10 mouse cellular contexts compared by ENCODE assay signal in genomic region chr1:167340910-167341528, GRCm38 (mm10). TPM values are rescaled to one million over a fixed set of nuclear protein-coding genes. Genes with fewer than 3 reads are reported as not detected.
DNase-seq lines count a peak whose midpoint lies in the region; ATAC-seq lines count a peak whose summit lies in the region.
"Had no signal": no experiment of that assay in that cellular context is flagged by ENCODE, and none has a peak within 500 bp of the region (broad histone marks: within the 10 kb centered on the region; RNA-seq: fewer than 3 reads in every experiment).

No protein-coding gene starts in this region.

- DNase-seq in hindbrain, embryonic 10.5 days (ENCODE audit: low spot score), result peak; percentile 15
- no peak for DNase-seq in hindbrain, embryonic 14.5 days (ENCODE audit: low spot score)
- peak; percentile 45 for DNase-seq in 416B (ENCODE audit: low read depth)
- DNase-seq in embryonic facial prominence, embryonic 14.5 days (ENCODE audit: low spot score), result no peak
- DNase-seq in B cell, adult 2 months, result no peak
- DNase-seq in c-Kit-positive CD71-positive TER-119-positive erythroid progenitor cells, embryonic 14.5 days (ENCODE audit: low spot score), result no peak
- DNase-seq: adrenal gland, postnatal 14 days; kidney, adult 18-20 months; right cerebral cortex, adult 18-20 months had no signal

- no peak overlapping the region for H3K4me2 ChIP-seq in hindbrain, embryonic 14.5 days (replicated peaks)
- peak overlapping the region; percentile 81 for H3K4me2 ChIP-seq in embryonic facial prominence, embryonic 14.5 days (ENCODE audit: low read depth, low read length)
- peak overlapping the region; percentile 94 for H3K4me2 ChIP-seq in liver, embryonic 16.5 days (ENCODE audit: low read depth, low read length)

- no peak overlapping the region for H3K9ac ChIP-seq in hindbrain, embryonic 14.5 days
- H3K9ac ChIP-seq in embryonic facial prominence, embryonic 14.5 days (ENCODE audit: low read depth, low read length), result no peak overlapping the region
- H3K9ac ChIP-seq in liver, embryonic 16.5 days (ENCODE audit: low read depth, low read length), result peak overlapping the region; percentile 58; the same call in 1 of the 2 replicates

- H3K27ac ChIP-seq in hindbrain, embryonic 10.5 days, result no peak overlapping the region
- H3K27ac ChIP-seq in hindbrain, embryonic 14.5 days, result no peak overlapping the region
- no peak overlapping the region for H3K27ac ChIP-seq in embryonic facial prominence, embryonic 14.5 days (replicated peaks; ENCODE audit: low read depth, low read length)
- no peak overlapping the region; the same call in 1 of the 2 replicates for H3K27ac ChIP-seq in liver, embryonic 16.5 days (ENCODE audit: low read length)

- WGBS in hindbrain, embryonic 10.5 days, result 90% methylated on average over 3 of the region's 3 CpGs
- WGBS in hindbrain, embryonic 14.5 days, result 95% methylated on average over 3 of the region's 3 CpGs
- 94% methylated on average over 2 of the region's 3 CpGs for WGBS in embryonic facial prominence, embryonic 14.5 days
- WGBS in liver, embryonic 16.5 days (ENCODE audit: insufficient replicate concordance), result 79% methylated on average over 3 of the region's 3 CpGs

- H3K4me1 ChIP-seq in hindbrain, embryonic 10.5 days (replicated peaks), result peaks cover 9% of the 10 kb centered on the region
- 0 out of 2 replicates have a peak, but pooled peaks cover 4% of the 10 kb centered on the region for H3K4me1 ChIP-seq in hindbrain, embryonic 14.5 days (replicated peaks; ENCODE audit: control insufficient read depth, insufficient read depth, low read length)
- H3K4me1 ChIP-seq in embryonic facial prominence, embryonic 14.5 days (ENCODE audit: control insufficient read depth, insufficient read depth, low read length), result no peaks in the 10 kb centered on the region
- peaks cover 10% of the 10 kb centered on the region for H3K4me1 ChIP-seq in liver, embryonic 16.5 days (ENCODE audit: control insufficient read depth, low read depth, low read length)

- H3K36me3 ChIP-seq in hindbrain, embryonic 10.5 days, result no peaks in the 10 kb centered on the region
- H3K36me3 ChIP-seq in hindbrain, embryonic 14.5 days (replicated peaks; ENCODE audit: control insufficient read depth, insufficient read depth), result no peaks in the 10 kb centered on the region
- no peaks in the 10 kb centered on the region for H3K36me3 ChIP-seq in embryonic facial prominence, embryonic 14.5 days (ENCODE audit: control insufficient read depth, insufficient read depth, low read length)
- H3K36me3 ChIP-seq in liver, embryonic 16.5 days (ENCODE audit: control insufficient read depth, insufficient read depth), result no peaks in the 10 kb centered on the region

- H3K9me3 ChIP-seq in hindbrain, embryonic 10.5 days, result no peaks in the 10 kb centered on the region
- H3K9me3 ChIP-seq in hindbrain, embryonic 14.5 days (ENCODE audit: control insufficient read depth, low read length), result no peaks in the 10 kb centered on the region
- H3K9me3 ChIP-seq in embryonic facial prominence, embryonic 14.5 days (ENCODE audit: control insufficient read depth, low read length), result no peaks in the 10 kb centered on the region
- H3K9me3 ChIP-seq in liver, embryonic 16.5 days (replicated peaks; ENCODE audit: control insufficient read depth, low read length), result no peaks in the 10 kb centered on the region

- ATAC-seq in hindbrain, embryonic 14.5 days (ENCODE audit: low FRiP score), result no peak
- ATAC-seq in embryonic facial prominence, embryonic 14.5 days (ENCODE audit: low read depth), result no peak
- no peak for ATAC-seq in liver, embryonic 16.5 days (ENCODE audit: low read depth)

- no peak overlapping the region for H3K4me3 ChIP-seq in hindbrain, embryonic 10.5 days
- no peak overlapping the region for H3K4me3 ChIP-seq in hindbrain, embryonic 14.5 days (replicated peaks; ENCODE audit: low read length)
- peak overlapping the region; percentile 47 for H3K4me3 ChIP-seq in embryonic facial prominence, embryonic 14.5 days (ENCODE audit: low read depth, low read length)
- H3K4me3 ChIP-seq in liver, embryonic 16.5 days (ENCODE audit: low read depth, low read length), result peak overlapping the region; percentile 66; the same call in 1 of the 2 replicates

- peaks cover 21% of the 10 kb centered on the region for H3K27me3 ChIP-seq in hindbrain, embryonic 10.5 days (ENCODE audit: insufficient read depth, poor library complexity, severe bottlenecking)
- H3K27me3 ChIP-seq in hindbrain, embryonic 14.5 days (ENCODE audit: control insufficient read depth, insufficient read depth, low read length), result peaks cover 4% of the 10 kb centered on the region
- H3K27me3 ChIP-seq in embryonic facial prominence, embryonic 14.5 days (replicated peaks; ENCODE audit: control insufficient read depth, insufficient read depth, low read length), result peaks cover 6% of the 10 kb centered on the region
- H3K27me3 ChIP-seq in liver, embryonic 16.5 days (ENCODE audit: control insufficient read depth, insufficient read depth, low read depth, low read length), result no peaks in the 10 kb centered on the region

RNA-seq across cellular contexts. Expression of gene Aldh9a1, which starts 8.8 kb away (rescaled TPM):
- polyA plus RNA-seq in hindbrain, embryonic 10.5 days (2016; fragmentation: Nextera tagmentation; extraction: Ambion mirVana), result 39.5 and 48.8 TPM in 2 replicates
- polyA plus RNA-seq in hindbrain, embryonic 14.5 days (2014; fragmentation: Nextera tagmentation; extraction: Ambion mirVana), result 32.3 and 36.4 TPM in 2 replicates
- 40.7 and 48.6 TPM in 2 replicates for polyA plus RNA-seq in embryonic facial prominence, embryonic 14.5 days (2014; fragmentation: Nextera tagmentation; extraction: Ambion mirVana)
- polyA plus RNA-seq in liver, embryonic 16.5 days (2015; fragmentation: Nextera tagmentation; extraction: Ambion mirVana), result 74.4 and 75.8 TPM in 2 replicates

RNA-seq across cellular contexts. Expression of gene Tmco1, which starts 32.8 kb away (rescaled TPM):
- 76.3 and 78.3 TPM in 2 replicates for polyA plus RNA-seq in hindbrain, embryonic 10.5 days (2016; fragmentation: Nextera tagmentation; extraction: Ambion mirVana)
- polyA plus RNA-seq in hindbrain, embryonic 14.5 days (2014; fragmentation: Nextera tagmentation; extraction: Ambion mirVana), result 67.8 and 72.0 TPM in 2 replicates
- 80.6 and 90.0 TPM in 2 replicates for polyA plus RNA-seq in embryonic facial prominence, embryonic 14.5 days (2014; fragmentation: Nextera tagmentation; extraction: Ambion mirVana)
- 57.3 and 61.3 TPM in 2 replicates for polyA plus RNA-seq in liver, embryonic 16.5 days (2015; fragmentation: Nextera tagmentation; extraction: Ambion mirVana)

RNA-seq across cellular contexts. Expression of gene Mgst3, which starts 52.6 kb away (rescaled TPM):
- polyA plus RNA-seq in hindbrain, embryonic 10.5 days (2016; fragmentation: Nextera tagmentation; extraction: Ambion mirVana), result 74.5 and 83.9 TPM in 2 replicates
- polyA plus RNA-seq in hindbrain, embryonic 14.5 days (2014; fragmentation: Nextera tagmentation; extraction: Ambion mirVana), result 189 and 205 TPM in 2 replicates
- 74.7 and 86.9 TPM in 2 replicates for polyA plus RNA-seq in embryonic facial prominence, embryonic 14.5 days (2014; fragmentation: Nextera tagmentation; extraction: Ambion mirVana)
- 316 and 338 TPM in 2 replicates for polyA plus RNA-seq in liver, embryonic 16.5 days (2015; fragmentation: Nextera tagmentation; extraction: Ambion mirVana)

RNA-seq across cellular contexts. Expression of gene Uck2, which starts 55.9 kb away (rescaled TPM):
- polyA plus RNA-seq in hindbrain, embryonic 10.5 days (2016; fragmentation: Nextera tagmentation; extraction: Ambion mirVana), result 113 and 125 TPM in 2 replicates
- 48.8 and 49.6 TPM in 2 replicates for polyA plus RNA-seq in hindbrain, embryonic 14.5 days (2014; fragmentation: Nextera tagmentation; extraction: Ambion mirVana)
- polyA plus RNA-seq in embryonic facial prominence, embryonic 14.5 days (2014; fragmentation: Nextera tagmentation; extraction: Ambion mirVana), result 54.8 and 56.2 TPM in 2 replicates
- 28.9 and 30.8 TPM in 2 replicates for polyA plus RNA-seq in liver, embryonic 16.5 days (2015; fragmentation: Nextera tagmentation; extraction: Ambion mirVana)

Comparison
In these comparisons a context has a peak if more than half of its experiments do, and no peak if none do; other contexts are left out.
1. DNase-seq: peak in hindbrain, embryonic 10.5 days (single experiment) and 416B (single experiment); none in hindbrain, embryonic 14.5 days (single experiment), embryonic facial prominence, embryonic 14.5 days (single experiment), B cell, adult 2 months (0 of 2) and c-Kit-positive CD71-positive TER-119-positive erythroid progenitor cells, embryonic 14.5 days (single experiment).
2. H3K4me3 ChIP-seq: peak in embryonic facial prominence, embryonic 14.5 days (single experiment) and liver, embryonic 16.5 days (single experiment); none in hindbrain, embryonic 10.5 days (single experiment) and hindbrain, embryonic 14.5 days (single experiment).